ENCODE assay signal across 25 mouse cellular contexts in genomic region chr10:85190652-85191051, GRCm38 (mm10). TPM values are rescaled to one million over a fixed set of nuclear protein-coding genes. Genes with fewer than 3 reads are reported as not detected.
A peak's percentile ranks its signal among the peaks of the same experiment; 100 is the strongest.
DNase-seq lines count a peak whose midpoint lies in the region; ATAC-seq and TF ChIP-seq lines count a peak whose summit lies in the region.
"Had no signal": no experiment of that assay in that cellular context is flagged by ENCODE, and none has a peak within 500 bp of the region (broad histone marks: within the 10 kb centered on the region; RNA-seq: fewer than 3 reads in every experiment).

No protein-coding gene starts in this region.

- H3K36me3 ChIP-seq in liver, adult 2 months (ENCODE audit: control insufficient read depth, insufficient read depth, low read length): no peaks in the 10 kb centered on the region
- H3K36me3 ChIP-seq in kidney, adult 2 months (ENCODE audit: control insufficient read depth, insufficient read depth, low read length): no peaks in the 10 kb centered on the region
- H3K36me3 ChIP-seq: hindbrain, embryonic 13.5 days; limb, embryonic 10.5 days; limb, embryonic 15.5 days; neural tube, embryonic 12.5 days had no signal

- no peak for DNase-seq in frontal cortex, postnatal 14 days (ENCODE audit: low spot score in 2 of 2)
- DNase-seq in liver, adult 2 months (ENCODE audit: extremely low read depth, low read depth, low spot score): no peak
- no peak for DNase-seq in liver
- peak; percentile 25 for DNase-seq in cerebellum, adult 8-10 months
- no peak for DNase-seq in adrenal gland, adult 8-10 months
- DNase-seq in kidney, adult 2 months: no peak
- DNase-seq: adrenal gland, postnatal 36 days; gastrocnemius, postnatal 25 days; heart, adult 18-20 months; heart, postnatal 4 days; kidney, adult 9 months; kidney, postnatal 10 days; right cerebral cortex, adult 18-20 months; spleen, adult 18-20 months; thymus, adult 2 months; thymus, postnatal 36 days had no signal

- no peak for TF ChIP-seq POLR2A in liver, adult 2 months (IDR thresholded peaks at IDR 0.05; ENCODE audit: extremely low read depth, insufficient read depth, low read length)
- no peak for TF ChIP-seq POLR2A in kidney, adult 2 months (IDR thresholded peaks at IDR 0.05; ENCODE audit: low read depth, low read length)

- H3K27me3 ChIP-seq in liver, adult 2 months (ENCODE audit: control insufficient read depth, insufficient read depth, low read length): no peaks in the 10 kb centered on the region
- no peaks in the 10 kb centered on the region for H3K27me3 ChIP-seq in kidney, adult 2 months (replicated peaks; ENCODE audit: control insufficient read depth, insufficient read depth, low read length)
- H3K27me3 ChIP-seq: hindbrain, embryonic 13.5 days; limb, embryonic 15.5 days; neural tube, embryonic 12.5 days had no signal

- H3K27ac ChIP-seq in liver, adult 2 months (replicated peaks; ENCODE audit: insufficient read depth, low read depth, low read length): peak overlapping the region; percentile 74
- H3K27ac ChIP-seq in kidney, adult 2 months (ENCODE audit: insufficient read depth, low read depth, low read length): no peak overlapping the region
- H3K27ac ChIP-seq: hindbrain, embryonic 13.5 days; limb, embryonic 10.5 days; limb, embryonic 15.5 days; neural tube, embryonic 12.5 days had no signal

- no peak overlapping the region for H3K9ac ChIP-seq in liver, adult 2 months (ENCODE audit: low read depth, low read length)
- H3K9ac ChIP-seq: hindbrain, embryonic 13.5 days; limb, embryonic 15.5 days; neural tube, embryonic 12.5 days had no signal

- H3K79me2 ChIP-seq in liver, adult 2 months (ENCODE audit: control insufficient read depth, insufficient read depth, low read length): no peaks in the 10 kb centered on the region

- TF ChIP-seq CTCF in liver, adult 2 months (IDR thresholded peaks at IDR 0.05; ENCODE audit: low read depth, low read length): no peak
- TF ChIP-seq CTCF in kidney, adult 2 months (conservative IDR thresholded peaks at IDR 0.05; ENCODE audit: insufficient read depth, insufficient read length, low read depth, low read length): no peak

- H3K4me1 ChIP-seq in liver, adult 2 months (ENCODE audit: control insufficient read depth, insufficient read depth, low read length): peaks cover 27% of the 10 kb centered on the region
- no peaks in the 10 kb centered on the region; the same call in 1 of the 2 replicates for H3K4me1 ChIP-seq in kidney, adult 2 months (ENCODE audit: control insufficient read depth, insufficient read depth, low read length)
- H3K4me1 ChIP-seq: limb, embryonic 10.5 days; neural tube, embryonic 12.5 days had no signal

- peak; percentile 62 for ATAC-seq in frontal cortex, adult (ENCODE audit: low TSS enrichment)
- ATAC-seq: CD4-positive, CD25-positive, alpha-beta regulatory T cell, adult 4 months; intestine, embryonic 16.5 days had no signal

- no peak overlapping the region for H3K4me3 ChIP-seq in liver, adult 2 months (ENCODE audit: insufficient read depth, low read depth, low read length)
- H3K4me3 ChIP-seq in kidney, adult 2 months (ENCODE audit: insufficient read depth, low read depth, low read length): no peak overlapping the region
- H3K4me3 ChIP-seq: erythroblast, embryonic 14.5 days; hindbrain, embryonic 13.5 days; limb, embryonic 10.5 days; limb, embryonic 15.5 days; myocyte; neural tube, embryonic 12.5 days had no signal

RNA-seq across cellular contexts. Expression of gene Cry1, which starts 5.8 kb away (rescaled TPM):
- total RNA-seq in liver, adult 2 months (2014; rRNA removed): 1.9 and 3.0 TPM in 2 replicates
- 5.2 and 27.1 TPM in 2 replicates for polyA plus RNA-seq in liver, adult 2 months (2012; rRNA removed)
- total RNA-seq in adrenal gland, adult 8-10 months (2022): 10 to 100 TPM in 2 of 4 experiments, 1 to 10 TPM in 2; 6.5 to 13.4 (median 9.2) TPM
- 1.3 TPM in 2 replicates for polyA plus RNA-seq in kidney, adult 2 months (2012; rRNA removed)
